Mouse (Mus musculus) embryonic facial prominence, embryonic 11.5 days (tissue): Measurements from ENCODE around the gene Setd7. TPM values are rescaled to one million over a fixed set of nuclear protein-coding genes. Genes with fewer than 3 reads are reported as not detected.

Experiments used
- ATAC-seq: fragments of 200-750 bp; cut with Nextera tagmentation; replicated peaks from 2 replicates; pipeline ENCODE4 v1.8.0; 2017; ENCODE audit warnings: low read depth; ENCODE audit not compliant: insufficient number of reproducible peaks, low FRiP score, low TSS enrichment
- DNase-seq: peaks from one replicate; pipeline ENCODE4 v3.0.0-alpha.2; 2015; ENCODE audit warnings: low spot score
- H3K27ac ChIP-seq: fragments of 300-500 bp; sonication (generic); replicated peaks from 2 replicates; pipeline ENCODE4 v1.5.1; 2014; ENCODE audit warnings: mild to moderate bottlenecking, low read depth, low read length, control low read depth
- H3K27me3 ChIP-seq: fragments of 300-500 bp; sonication (generic); 2 replicates; pipeline ENCODE4 v1.6.1; 2014; ENCODE audit warnings: mild to moderate bottlenecking, low read length, moderate library complexity, mixed read lengths; ENCODE audit not compliant: control insufficient read depth, insufficient read depth
- H3K36me3 ChIP-seq: fragments of 300-500 bp; sonication (generic); replicated peaks from 2 replicates; pipeline ENCODE4 v1.6.1; 2014; ENCODE audit warnings: low read depth, mild to moderate bottlenecking, low read length, moderate library complexity, mixed read lengths; ENCODE audit not compliant: control insufficient read depth, insufficient read depth
- H3K4me1 ChIP-seq: fragments of 300-500 bp; sonication (generic); 2 replicates; pipeline ENCODE4 v1.6.1; 2014; ENCODE audit warnings: low read length, mixed read lengths; ENCODE audit not compliant: control insufficient read depth, insufficient read depth
- H3K4me2 ChIP-seq: fragments of 300-500 bp; sonication (generic); 2 replicates; pipeline ENCODE4 v1.6.1; 2014; ENCODE audit warnings: low read depth, mild to moderate bottlenecking, control low read depth, low read length, moderate library complexity
- H3K4me3 ChIP-seq: fragments of 300-500 bp; sonication (generic); 2 replicates; pipeline ENCODE4 v1.5.1; 2014; ENCODE audit warnings: low read depth, low read length, control low read depth
- H3K9ac ChIP-seq: fragments of 300-500 bp; sonication (generic); replicated peaks from 2 replicates; pipeline ENCODE4 v1.6.1; 2014; ENCODE audit warnings: mild to moderate bottlenecking, control low read depth, low read length
- H3K9me3 ChIP-seq: fragments of 300-500 bp; sonication (generic); replicated peaks from 2 replicates; pipeline ENCODE4 v1.6.1; 2016; ENCODE audit warnings: mild to moderate bottlenecking, low read length, inconsistent platforms, mixed read lengths; ENCODE audit not compliant: control insufficient read depth
- WGBS: fragments of 180-500 bp; shearing (Covaris S2); extraction: QIAGEN DNeasy Blood & Tissue Kit; methylation state at CpG from one replicate; pipeline ENCODE4 v1.1.7; 2014; 5-methylcytosine and 5-hydroxymethylcytosine counted together
- polyA plus RNA-seq: library from polyadenylated mRNA; unstranded; fragments of >200 nt; fragmentation: Nextera tagmentation; extraction: Ambion mirVana; gene quantifications from 2 replicates; pipeline ENCODE4 v1.2.1, GENCODE M21; 2014

Gene Setd7
- polyA plus RNA-seq, 1 experiment from 2014 or later = 5.0 TPM

- Histone ChIP-seq H3K4me3 (no peak overlapping the region), H3K27me3 (no peaks in the 10 kb centered on the region), H3K4me1 (peaks cover 2% of the 10 kb centered on the region), H3K9me3 (no peaks in the 10 kb centered on the region), H3K36me3 (no peaks in the 10 kb centered on the region), H3K4me2 (no peak overlapping the region), H3K27ac (no peak overlapping the region), H3K9ac (no peak overlapping the region)
- DNase-seq (no peak), ATAC-seq (no peak)
- WGBS = 74% methylated on average over 8 of the region's 8 CpGs
These were observed 7.2 kb downstream of the Setd7 start for GRCm38 (mm10) chr3:51553497-51553875.

DNA sequence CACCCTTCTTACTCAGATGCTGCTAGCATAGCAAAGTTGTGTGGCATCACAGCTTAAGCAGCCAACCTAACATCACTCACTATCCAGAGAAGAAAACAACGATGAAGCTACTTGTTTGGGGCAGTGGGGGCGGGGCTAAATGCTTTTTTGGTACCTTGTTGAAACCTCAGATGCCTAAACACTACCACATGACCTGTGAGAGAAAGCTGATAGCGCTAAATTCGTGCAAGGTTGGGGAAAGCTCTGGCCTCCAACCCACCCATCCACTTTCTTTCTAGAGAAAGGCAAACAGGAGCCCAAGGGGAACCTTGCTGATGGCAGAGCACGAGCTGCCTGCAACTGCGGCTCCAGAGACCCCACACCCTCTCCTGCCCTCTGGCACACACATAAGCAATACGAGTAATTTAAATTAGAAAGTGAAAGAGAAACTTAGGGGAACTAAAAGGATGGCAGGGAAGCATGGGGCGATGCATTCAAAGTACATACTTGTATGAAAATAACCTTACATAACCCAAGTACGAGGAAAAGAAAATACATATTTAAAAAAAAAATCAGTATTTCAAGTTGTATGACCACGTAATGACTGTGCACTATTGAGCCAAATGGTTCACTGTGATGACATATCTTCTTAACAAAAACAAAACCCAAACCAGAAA lies 7.7 kb downstream of the Setd7 start:
- no peak for ATAC-seq
- 47% methylated on average over 10 of the region's 10 CpGs for WGBS
- Histone ChIP-seq H3K4me1 (peaks cover 2% of the 10 kb centered on the region), H3K4me2 (no peak overlapping the region), H3K36me3 (no peaks in the 10 kb centered on the region), H3K27ac (no peak overlapping the region), H3K9ac (no peak overlapping the region), H3K4me3 (no peak overlapping the region), H3K9me3 (no peaks in the 10 kb centered on the region), H3K27me3 (no peaks in the 10 kb centered on the region)
- peak; percentile 39 for DNase-seq

DNA sequence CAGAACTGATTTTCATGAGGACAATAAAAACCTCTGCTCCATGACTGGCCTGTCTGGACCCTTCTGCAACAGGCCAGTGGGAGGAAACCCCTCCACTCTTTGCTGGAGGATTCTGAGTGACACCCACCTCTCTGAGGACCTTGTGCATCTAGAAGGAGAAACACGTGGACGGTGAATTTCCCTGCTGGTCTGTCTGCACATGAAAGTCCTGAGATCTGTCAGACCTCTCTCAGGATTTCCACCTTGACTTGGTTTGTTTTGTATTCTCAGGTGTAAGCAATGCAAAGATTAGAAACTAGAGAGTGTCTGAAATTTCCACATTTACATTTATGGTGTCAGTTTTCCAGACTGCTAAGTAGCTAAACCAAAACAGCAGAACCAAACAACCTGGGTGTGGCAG lies 8.5 kb downstream of the Setd7 start:
- no peak for ATAC-seq
- Histone ChIP-seq H3K4me3 (no peak overlapping the region), H3K27me3 (no peaks in the 10 kb centered on the region), H3K9ac (no peak overlapping the region), H3K4me2 (no peak overlapping the region), H3K27ac (no peak overlapping the region), H3K36me3 (no peaks in the 10 kb centered on the region), H3K9me3 (no peaks in the 10 kb centered on the region), H3K4me1 (peaks cover 2% of the 10 kb centered on the region)
- no peak for DNase-seq
- WGBS = 73% methylated on average over 2 of the region's 2 CpGs

DNA sequence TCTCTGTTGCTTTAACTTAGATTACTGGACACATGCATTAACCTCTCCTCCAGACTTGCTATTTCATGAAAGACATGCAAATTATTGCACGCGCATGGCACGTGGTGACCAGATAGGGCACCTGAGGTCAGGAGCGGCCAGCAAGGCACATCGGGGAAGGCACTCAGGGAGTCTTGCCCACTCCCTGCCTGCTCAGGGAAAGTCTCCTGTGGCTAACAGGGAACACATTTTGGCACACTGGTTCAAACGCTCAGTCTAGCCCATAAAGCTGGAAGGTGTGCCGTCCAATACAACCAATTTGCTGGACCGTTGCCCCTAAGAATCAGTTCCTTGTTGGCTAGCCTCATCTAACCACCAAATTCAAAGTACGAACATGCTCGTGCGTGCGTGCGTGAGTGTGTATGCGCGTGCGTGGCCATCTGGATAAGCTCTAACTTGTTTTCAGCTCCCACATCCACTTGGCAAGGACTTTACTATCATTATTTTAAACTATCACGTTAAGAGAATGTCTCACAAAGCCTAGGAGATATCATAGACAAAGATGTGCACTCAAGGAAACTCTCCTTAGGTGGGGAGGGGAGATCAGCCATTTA lies 11.6 kb downstream of the Setd7 start:
- no peak overlapping the region for H3K4me2 ChIP-seq
- no peaks in the 10 kb centered on the region for H3K27me3 ChIP-seq
- H3K9ac ChIP-seq = no peak overlapping the region
- WGBS = 86% methylated on average over 17 of the region's 17 CpGs
- no peaks in the 10 kb centered on the region for H3K4me1 ChIP-seq
- H3K27ac ChIP-seq = no peak overlapping the region
- no peak overlapping the region for H3K4me3 ChIP-seq
- H3K36me3 ChIP-seq = no peaks in the 10 kb centered on the region
- ATAC-seq (no peak), DNase-seq (no peak)
- no peaks in the 10 kb centered on the region for H3K9me3 ChIP-seq

DNA sequence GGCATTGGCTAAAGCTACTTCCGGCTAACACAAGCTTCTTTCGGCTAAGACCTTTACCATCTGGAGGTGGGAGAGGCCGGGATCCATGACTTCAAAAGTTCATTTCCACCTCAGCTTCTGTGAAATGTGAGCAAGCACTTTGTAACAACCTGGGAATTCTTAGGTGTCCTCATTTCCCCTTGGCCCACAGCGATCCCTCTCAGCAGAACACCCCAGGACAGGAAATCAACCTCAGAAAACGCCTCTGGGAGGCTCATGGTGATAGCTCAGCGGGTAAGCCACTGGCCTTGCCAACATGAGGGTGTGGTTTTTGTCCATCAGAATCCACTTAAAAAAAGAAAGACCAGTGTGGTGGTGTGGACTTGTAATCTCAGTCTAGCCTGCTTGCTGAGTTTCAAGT lies 13.1 kb downstream of the Setd7 start:
- no peaks in the 10 kb centered on the region for H3K4me1 ChIP-seq
- 84% methylated on average over 6 of the region's 6 CpGs for WGBS
- no peak overlapping the region for H3K9ac ChIP-seq
- no peak overlapping the region for H3K4me2 ChIP-seq
- no peak overlapping the region for H3K27ac ChIP-seq
- ATAC-seq (no peak), DNase-seq (no peak)
- H3K36me3 ChIP-seq = no peaks in the 10 kb centered on the region
- H3K9me3 ChIP-seq = no peaks in the 10 kb centered on the region
- no peak overlapping the region for H3K4me3 ChIP-seq
- H3K27me3 ChIP-seq = no peaks in the 10 kb centered on the region

GRCm38 (mm10) chr3:51544442-51545128 lies 16.1 kb downstream of the Setd7 start:
- 85% methylated on average over 19 of the region's 19 CpGs for WGBS
- Histone ChIP-seq H3K4me3 (no peak overlapping the region), H3K4me1 (no peaks in the 10 kb centered on the region), H3K27ac (no peak overlapping the region), H3K9me3 (no peaks in the 10 kb centered on the region), H3K27me3 (no peaks in the 10 kb centered on the region), H3K9ac (no peak overlapping the region), H3K36me3 (peaks cover 3% of the 10 kb centered on the region), H3K4me2 (no peak overlapping the region)
- ATAC-seq (0 out of 2 replicates have a peak, but pooled peaks have one; percentile 64), DNase-seq (no peak)

DNA sequence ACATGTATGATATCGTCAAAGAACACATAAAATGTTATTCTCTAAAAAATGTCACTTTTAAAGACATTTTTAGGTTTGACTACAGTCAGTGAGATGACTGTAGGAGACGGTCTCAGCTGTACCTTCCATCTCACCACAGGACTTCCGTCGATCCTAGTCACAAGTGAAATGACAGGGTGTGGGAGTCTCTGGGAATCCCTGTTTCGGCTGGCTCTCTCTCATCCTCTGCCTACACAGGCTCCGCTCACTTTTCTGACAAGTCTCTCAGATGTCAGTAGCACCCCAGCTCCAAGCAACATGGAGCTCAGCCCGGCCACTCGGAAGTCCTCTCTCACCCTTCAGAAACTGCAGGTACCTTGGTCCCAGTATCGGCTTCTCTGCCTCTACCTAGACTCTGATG lies 20.0 kb downstream of the Setd7 start:
- peaks cover 3% of the 10 kb centered on the region for H3K36me3 ChIP-seq
- WGBS = 95% methylated on average over 9 of the region's 9 CpGs
- ATAC-seq = no peak

More for the DNA sequence above, 20.0 kb downstream of the Setd7 start:
- H3K27ac ChIP-seq = no peak overlapping the region
- H3K9me3 ChIP-seq = no peaks in the 10 kb centered on the region
- DNase-seq = no peak
- H3K4me1 ChIP-seq = no peaks in the 10 kb centered on the region
- H3K4me2 ChIP-seq = no peak overlapping the region
- no peak overlapping the region for H3K4me3 ChIP-seq
- no peaks in the 10 kb centered on the region for H3K27me3 ChIP-seq
- H3K9ac ChIP-seq = no peak overlapping the region
